Mouse (Mus musculus) liver, embryonic 14.5 days (tissue): ENCODE results near the gene Gimap5. TPM values are rescaled to one million over a fixed set of nuclear protein-coding genes. Genes with fewer than 3 reads are reported as not detected.
A peak's percentile ranks its signal among the peaks of the same experiment; 100 is the strongest.

Experiments
- ATAC-seq: fragments of 200-750 bp; cut with Nextera tagmentation; 2 replicates; pipeline ENCODE4 v1.8.0; 2017; ENCODE audit warnings: moderate number of reproducible peaks, mild to moderate bottlenecking, moderate library complexity; ENCODE audit not compliant: insufficient read depth
- DNase-seq, 3 experiments: peaks; one replicate each; pipeline ENCODE4 v3.0.0-alpha.2; 2012 to 2013; ENCODE audit warnings: low read depth in 3 of 3, low spot score in 3 of 3
- H3K27ac ChIP-seq: fragments of 300-500 bp; sonication (generic); 2 replicates; pipeline ENCODE4 v1.5.1; 2014; ENCODE audit warnings: moderate library complexity, mild to moderate bottlenecking, control low read depth, inconsistent platforms
- H3K27me3 ChIP-seq: fragments of 300-500 bp; sonication (generic); 2 replicates; pipeline ENCODE4 v1.6.1; 2014; ENCODE audit warnings: mild to moderate bottlenecking, low read length, moderate library complexity; ENCODE audit not compliant: control insufficient read depth, insufficient read depth
- H3K36me3 ChIP-seq: fragments of 300-500 bp; sonication (generic); replicated peaks from 2 replicates; pipeline ENCODE4 v1.6.1; 2014; ENCODE audit warnings: low read depth; ENCODE audit not compliant: control insufficient read depth, insufficient read depth
- H3K4me1 ChIP-seq, 2 experiments: fragments of 200-500 bp in 1 of 2; fragments of 300-500 bp in 1 of 2; sonication (generic) in 1 of 2; replicated peaks; 2 replicates each; pipeline ENCODE4 v1.6.1; 2012 to 2014; ENCODE audit warnings: antibody characterized with exemption in 1 of 2, inconsistent platforms in 1 of 2, low read length in 1 of 2; ENCODE audit not compliant: control insufficient read depth in 2 of 2, insufficient read depth in 2 of 2
- H3K4me2 ChIP-seq: fragments of 300-500 bp; sonication (generic); 2 replicates; pipeline ENCODE4 v1.6.1; 2014; ENCODE audit warnings: low read depth, mild to moderate bottlenecking, control low read depth, moderate library complexity
- H3K4me3 ChIP-seq, 2 experiments: fragments of 200-500 bp in 1 of 2; fragments of 300-500 bp in 1 of 2; sonication (generic) in 1 of 2; 2 replicates each; pipeline ENCODE4 v1.5.1; 2012 to 2014; ENCODE audit warnings: low read depth in 2 of 2, low read length in 2 of 2, mild to moderate bottlenecking in 2 of 2, control low read depth in 1 of 2, inconsistent platforms in 1 of 2, moderate library complexity in 1 of 2; ENCODE audit not compliant: insufficient read depth in 1 of 2
- H3K9ac ChIP-seq: fragments of 300-500 bp; sonication (generic); replicated peaks from 2 replicates; pipeline ENCODE4 v1.6.1; 2014; ENCODE audit warnings: mild to moderate bottlenecking, control low read depth, moderate library complexity
- H3K9me3 ChIP-seq: fragments of 300-500 bp; sonication (generic); 2 replicates; pipeline ENCODE4 v1.6.1; 2016; ENCODE audit warnings: low read length, mixed read lengths; ENCODE audit not compliant: control insufficient read depth
- CTCF ChIP-seq: IDR thresholded peaks from 2 replicates; pipeline ENCODE4 v1.5.1; 2016; ENCODE audit warnings: antibody characterized with exemption, low read depth, control low read depth
- EP300 ChIP-seq: IDR thresholded peaks from 2 replicates; pipeline ENCODE4 v1.6.1; 2016; ENCODE audit warnings: antibody characterized with exemption, low read depth
- WGBS: fragments of 180-500 bp; shearing (Covaris S2); extraction: QIAGEN DNeasy Blood & Tissue Kit; methylation state at CpG from one replicate; pipeline ENCODE4 v1.1.7; 2014; ENCODE audit not compliant: insufficient replicate concordance; 5-methylcytosine and 5-hydroxymethylcytosine counted together
- polyA plus RNA-seq, 2 experiments: library from polyadenylated mRNA; depleted of rRNA in 1 of 2; stranded (reverse) in 1 of 2; unstranded in 1 of 2; fragments of >200 nt; fragmentation: Nextera tagmentation in 1 of 2; extraction: Ambion mirVana in 1 of 2; gene quantifications; 2 replicates each; pipeline versions ENCODE4 v1.2.1 to v1.2.3; 2012 to 2014

Gene Gimap5
- polyA plus RNA-seq (2012; rRNA removed) (1.8 and 1.9 TPM in 2 replicates), polyA plus RNA-seq (2014; fragmentation: Nextera tagmentation; extraction: Ambion mirVana) (2.1 and 2.7 TPM in 2 replicates)

GRCm38 (mm10) chr6:48745959-48746889, at the start of gene Gimap5:
Gene Gimap5 (plus strand): TSS chr6:48746197.
- TF ChIP-seq CTCF = peak; percentile 44
- TF ChIP-seq EP300 = no peak
- ATAC-seq = no peak
- H3K4me3 ChIP-seq = no peak within 1 kb of the TSS; a peak in 1 of 4 replicates
- peaks cover 0 to 15% of the 10 kb centered on the region in 2 experiments; a peak in 2 of 4 replicates for H3K4me1 ChIP-seq
- no peak for DNase-seq
- no peak within 1 kb of the TSS; the same call in 1 of the 2 replicates for H3K9ac ChIP-seq
- no peaks in the 10 kb centered on the region for H3K9me3 ChIP-seq
- peak within 1 kb of the TSS; percentile 34; the same call in 1 of the 2 replicates for H3K4me2 ChIP-seq
- no peaks in the 10 kb centered on the region for H3K36me3 ChIP-seq
- no peak within 1 kb of the TSS for H3K27ac ChIP-seq
- no peaks in the 10 kb centered on the region for H3K27me3 ChIP-seq
- WGBS = 10% methylated on average over 16 of the region's 16 CpGs

GRCm38 (mm10) chr6:48696830-48697554, 49.0 kb upstream of the Gimap5 start:
- no peak overlapping the region for H3K27ac ChIP-seq
- no peaks in the 10 kb centered on the region; a peak in 1 of 4 replicates for H3K4me1 ChIP-seq
- WGBS = 64% methylated on average over 4 of the region's 4 CpGs
- TF ChIP-seq EP300 = no peak
- TF ChIP-seq CTCF = no peak
- H3K27me3 ChIP-seq = no peaks in the 10 kb centered on the region
- no peak overlapping the region for H3K4me2 ChIP-seq
- H3K9me3 ChIP-seq = no peaks in the 10 kb centered on the region
- no peak overlapping the region for H3K4me3 ChIP-seq
- H3K9ac ChIP-seq = no peak overlapping the region
- H3K36me3 ChIP-seq = no peaks in the 10 kb centered on the region
- no peak for ATAC-seq
- DNase-seq = no peak

GRCm38 (mm10) chr6:48697555-48697930, 48.5 kb upstream of the Gimap5 start:
- WGBS = 32% methylated on average over 1 of the region's 1 CpGs
- Histone ChIP-seq H3K4me3 (no peak overlapping the region), H3K9me3 (no peaks in the 10 kb centered on the region), H3K27ac (no peak overlapping the region), H3K9ac (no peak overlapping the region), H3K36me3 (no peaks in the 10 kb centered on the region), H3K27me3 (no peaks in the 10 kb centered on the region), H3K4me1 (no peaks in the 10 kb centered on the region; a peak in 1 of 4 replicates), H3K4me2 (no peak overlapping the region)
- DNase-seq (no peak), ATAC-seq (no peak)
- TF ChIP-seq EP300 (no peak), CTCF (no peak)

GRCm38 (mm10) chr6:48698066-48698856, 47.7 kb upstream of the Gimap5 start:
- TF ChIP-seq EP300 (no peak), CTCF (no peak)
- Histone ChIP-seq H3K27me3 (no peaks in the 10 kb centered on the region), H3K9ac (no peak overlapping the region), H3K27ac (no peak overlapping the region), H3K4me3 (no peak overlapping the region), H3K36me3 (no peaks in the 10 kb centered on the region), H3K4me1 (no peaks in the 10 kb centered on the region; a peak in 1 of 4 replicates), H3K4me2 (no peak overlapping the region), H3K9me3 (no peaks in the 10 kb centered on the region)
- no peak for DNase-seq
- WGBS = 49% methylated on average over 7 of the region's 7 CpGs
- ATAC-seq = no peak
